Mouse (Mus musculus) lung, embryonic 16.5 days (tissue): ENCODE results near the gene Odf3l2. TPM values are rescaled to one million over a fixed set of nuclear protein-coding genes. Genes with fewer than 3 reads are reported as not detected.

Experiments
- ATAC-seq: fragments of 200-750 bp; cut with Nextera tagmentation; 2 replicates; pipeline ENCODE4 v1.8.0; 2017; ENCODE audit warnings: low read depth, mild to moderate bottlenecking, moderate library complexity
- H3K27ac ChIP-seq: fragments of 300-500 bp; sonication (generic); 2 replicates; pipeline ENCODE4 v1.5.1; 2014; ENCODE audit warnings: mild to moderate bottlenecking, control low read depth, low read length
- H3K27me3 ChIP-seq: fragments of 300-500 bp; sonication (generic); 2 replicates; pipeline ENCODE4 v1.6.1; 2014; ENCODE audit warnings: low read depth, low read length, mixed read lengths; ENCODE audit not compliant: control insufficient read depth, insufficient read depth
- H3K36me3 ChIP-seq: fragments of 300-500 bp; sonication (generic); 2 replicates; pipeline ENCODE4 v1.6.1; 2014; ENCODE audit warnings: low read length; ENCODE audit not compliant: control insufficient read depth, insufficient read depth
- H3K4me1 ChIP-seq: fragments of 300-500 bp; sonication (generic); replicated peaks from 2 replicates; pipeline ENCODE4 v1.6.1; 2014; ENCODE audit warnings: low read length, mixed read lengths; ENCODE audit not compliant: control insufficient read depth, insufficient read depth
- H3K4me2 ChIP-seq: fragments of 300-500 bp; sonication (generic); 2 replicates; pipeline ENCODE4 v1.6.1; 2014; ENCODE audit warnings: low read depth, low read length, control low read depth
- H3K4me3 ChIP-seq: fragments of 300-500 bp; sonication (generic); 2 replicates; pipeline ENCODE4 v1.5.1; 2014; ENCODE audit warnings: mild to moderate bottlenecking, low read length, control low read depth
- H3K9ac ChIP-seq: fragments of 300-500 bp; sonication (generic); 2 replicates; pipeline ENCODE4 v1.6.1; 2014; ENCODE audit warnings: low read length, control low read depth
- H3K9me3 ChIP-seq: fragments of 300-500 bp; sonication (generic); 2 replicates; pipeline ENCODE4 v1.6.1; 2016; ENCODE audit warnings: low read length; ENCODE audit not compliant: control insufficient read depth
- WGBS: fragments of 180-500 bp; shearing (Covaris S2); extraction: QIAGEN DNeasy Blood & Tissue Kit; methylation state at CpG from one replicate; pipeline ENCODE4 v1.1.7; 2014; 5-methylcytosine and 5-hydroxymethylcytosine counted together
- polyA plus RNA-seq: library from polyadenylated mRNA; unstranded; fragments of >200 nt; fragmentation: Nextera tagmentation; extraction: Ambion mirVana; gene quantifications from 2 replicates; pipeline ENCODE4 v1.2.1, GENCODE M21; 2015

Odf3l2 gene
- polyA plus RNA-seq, 1 experiment from 2014 or later = not detected

- peak within 1 kb of the TSS; percentile 70 for H3K9ac ChIP-seq
- ATAC-seq = peak; percentile 84
- peak within 1 kb of the TSS; percentile 91 for H3K4me2 ChIP-seq
- no peaks in the 10 kb centered on the region for H3K9me3 ChIP-seq
- H3K36me3 ChIP-seq = no peaks in the 10 kb centered on the region
- no peak within 1 kb of the TSS for H3K27ac ChIP-seq
- peaks cover 37% of the 10 kb centered on the region for H3K27me3 ChIP-seq
- under 1% methylated on average over 106 of the region's 116 CpGs for WGBS
- H3K4me1 ChIP-seq = peaks cover 13% of the 10 kb centered on the region
- peak within 1 kb of the TSS; percentile 60 for H3K4me3 ChIP-seq
Observed at GRCm38 (mm10) chr10:79637128-79638110, 8.1 kb downstream of the Odf3l2 start, which contains the start of gene Shc2. TSS of gene Shc2 (minus strand) at chr10:79637918.

GRCm38 (mm10) chr10:79636287-79636686 lies 9.3 kb downstream of the Odf3l2 start:
- H3K4me3 ChIP-seq = no peak overlapping the region
- no peak overlapping the region for H3K27ac ChIP-seq
- no peaks in the 10 kb centered on the region for H3K36me3 ChIP-seq
- peaks cover 37% of the 10 kb centered on the region for H3K27me3 ChIP-seq
- ATAC-seq = no peak
- WGBS = 75% methylated on average over 8 of the region's 8 CpGs
- H3K4me1 ChIP-seq = peaks cover 13% of the 10 kb centered on the region
- no peak overlapping the region for H3K4me2 ChIP-seq
- H3K9me3 ChIP-seq = no peaks in the 10 kb centered on the region
- H3K9ac ChIP-seq = no peak overlapping the region

GRCm38 (mm10) chr10:79633006-79633777 lies 12.3 kb downstream of the Odf3l2 start:
- Histone ChIP-seq H3K9ac (no peak overlapping the region), H3K4me3 (no peak overlapping the region), H3K36me3 (no peaks in the 10 kb centered on the region), H3K4me1 (peaks cover 5% of the 10 kb centered on the region; the same call in 1 of the 2 replicates), H3K27me3 (peaks cover 16% of the 10 kb centered on the region), H3K9me3 (no peaks in the 10 kb centered on the region), H3K27ac (no peak overlapping the region), H3K4me2 (no peak overlapping the region)
- WGBS = 75% methylated on average over 17 of the region's 17 CpGs
- ATAC-seq = no peak

DNA sequence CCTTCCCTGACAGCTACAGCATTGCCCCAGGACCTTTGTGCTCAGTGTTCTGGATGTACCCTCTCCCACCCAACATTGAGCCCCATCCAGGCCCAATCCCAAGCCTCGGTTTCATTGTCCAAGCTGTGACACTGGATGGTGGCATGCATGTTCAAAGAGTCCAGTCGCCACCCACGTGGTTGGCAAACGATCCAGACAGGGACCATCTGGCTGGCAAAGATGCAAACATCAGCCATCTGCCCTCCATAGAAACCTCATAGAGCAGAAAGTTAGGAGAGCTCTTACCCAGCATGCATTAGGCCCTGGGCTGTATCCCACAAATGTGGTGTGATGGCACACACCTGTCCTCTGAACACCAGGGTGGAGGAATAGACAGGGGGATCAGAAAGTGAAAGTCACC lies 14.1 kb downstream of the Odf3l2 start:
- Histone ChIP-seq H3K27me3 (no peaks in the 10 kb centered on the region), H3K9me3 (no peaks in the 10 kb centered on the region), H3K4me3 (no peak overlapping the region), H3K36me3 (no peaks in the 10 kb centered on the region), H3K27ac (no peak overlapping the region), H3K4me2 (no peak overlapping the region), H3K4me1 (no peaks in the 10 kb centered on the region), H3K9ac (no peak overlapping the region)
- 67% methylated on average over 4 of the region's 4 CpGs for WGBS
- ATAC-seq = no peak

- no peak overlapping the region for H3K9ac ChIP-seq
- H3K27me3 ChIP-seq = no peaks in the 10 kb centered on the region
- H3K4me1 ChIP-seq = no peaks in the 10 kb centered on the region
- H3K27ac ChIP-seq = no peak overlapping the region
- H3K9me3 ChIP-seq = no peaks in the 10 kb centered on the region
- no peaks in the 10 kb centered on the region for H3K36me3 ChIP-seq
- H3K4me2 ChIP-seq = no peak overlapping the region
- H3K4me3 ChIP-seq = no peak overlapping the region
- WGBS = 69% methylated on average over 5 of the region's 5 CpGs
- ATAC-seq = no peak
Observed at GRCm38 (mm10) chr10:79628377-79628776, 17.2 kb downstream of the Odf3l2 start.

GRCm38 (mm10) chr10:79626156-79626555 lies 19.4 kb downstream of the Odf3l2 start:
- ATAC-seq = 0 out of 2 replicates have a peak, but pooled peaks have one; percentile 13
- 80% methylated on average over 10 of the region's 10 CpGs for WGBS

DNA sequence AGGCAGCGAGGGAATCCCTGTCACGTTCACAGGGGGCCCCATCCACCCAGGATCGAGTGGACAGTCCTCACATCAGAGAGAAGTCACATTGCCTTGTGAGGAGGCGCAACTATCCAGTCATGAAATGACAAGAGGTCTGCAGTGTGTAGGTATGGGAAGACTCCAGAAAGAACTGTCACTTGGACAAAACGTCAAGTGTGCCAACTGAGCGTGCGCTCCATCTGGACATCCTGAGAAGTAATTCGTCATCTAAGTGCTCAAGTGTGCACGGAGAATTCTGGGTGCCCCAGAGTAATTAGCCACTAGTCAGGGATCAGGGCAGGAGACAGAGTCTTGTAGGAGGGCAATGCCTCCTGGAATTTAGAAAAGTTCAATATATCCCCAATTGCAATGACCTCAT lies 20.1 kb downstream of the Odf3l2 start:
- H3K27me3 ChIP-seq = no peaks in the 10 kb centered on the region
- no peak overlapping the region for H3K27ac ChIP-seq
- ATAC-seq = no peak
- H3K4me3 ChIP-seq = no peak overlapping the region
- WGBS = 64% methylated on average over 9 of the region's 9 CpGs
- no peak overlapping the region for H3K9ac ChIP-seq
- H3K36me3 ChIP-seq = no peaks in the 10 kb centered on the region
- no peaks in the 10 kb centered on the region for H3K4me1 ChIP-seq
- no peak overlapping the region for H3K4me2 ChIP-seq
- no peaks in the 10 kb centered on the region for H3K9me3 ChIP-seq

More at GRCm38 (mm10) chr10:79626156-79626555, 19.4 kb downstream of the Odf3l2 start:
- no peak overlapping the region for H3K4me2 ChIP-seq
- H3K27me3 ChIP-seq = no peaks in the 10 kb centered on the region
- no peaks in the 10 kb centered on the region for H3K4me1 ChIP-seq
- no peak overlapping the region for H3K4me3 ChIP-seq
- H3K27ac ChIP-seq = no peak overlapping the region
- no peaks in the 10 kb centered on the region for H3K9me3 ChIP-seq
- H3K36me3 ChIP-seq = no peaks in the 10 kb centered on the region
- no peak overlapping the region for H3K9ac ChIP-seq

DNA sequence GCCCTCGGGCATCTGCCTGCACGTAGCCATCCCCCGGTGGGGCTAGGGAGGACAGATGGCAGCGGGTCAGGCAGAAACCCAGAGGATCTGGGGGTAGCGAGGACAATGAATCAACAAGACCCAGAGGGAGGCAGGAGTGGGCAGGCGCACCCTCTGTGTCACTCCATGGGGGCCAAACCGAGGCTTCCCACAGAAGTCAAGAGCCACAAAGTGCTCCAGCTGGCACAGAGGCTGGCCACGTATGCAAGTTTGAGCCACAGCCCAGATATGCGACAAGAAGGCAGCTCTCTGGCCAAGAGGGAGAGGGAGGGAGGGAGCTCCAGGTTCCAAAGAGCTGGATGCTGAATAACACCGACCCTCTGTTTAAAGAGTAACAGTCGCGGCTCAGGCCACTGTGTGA lies 21.6 kb downstream of the Odf3l2 start:
- H3K27ac ChIP-seq = no peak overlapping the region
- H3K4me1 ChIP-seq = no peaks in the 10 kb centered on the region
- H3K9ac ChIP-seq = no peak overlapping the region
- no peaks in the 10 kb centered on the region for H3K36me3 ChIP-seq
- no peak overlapping the region for H3K4me3 ChIP-seq
- ATAC-seq = no peak
- H3K4me2 ChIP-seq = no peak overlapping the region
- H3K9me3 ChIP-seq = no peaks in the 10 kb centered on the region
- no peaks in the 10 kb centered on the region for H3K27me3 ChIP-seq
- WGBS = 55% methylated on average over 12 of the region's 12 CpGs

GRCm38 (mm10) chr10:79616376-79616775 lies 29.2 kb downstream of the Odf3l2 start:
- Histone ChIP-seq H3K36me3 (no peaks in the 10 kb centered on the region), H3K9me3 (no peaks in the 10 kb centered on the region), H3K4me2 (no peak overlapping the region), H3K4me1 (peaks cover 14% of the 10 kb centered on the region), H3K27me3 (peaks cover 26% of the 10 kb centered on the region), H3K27ac (no peak overlapping the region), H3K9ac (no peak overlapping the region), H3K4me3 (no peak overlapping the region)
- ATAC-seq = no peak
- 84% methylated on average over 5 of the region's 5 CpGs for WGBS
